Mouse (Mus musculus) forebrain, embryonic 10.5 days (tissue): Measurements from ENCODE around the gene Disc1. TPM values are rescaled to one million over a fixed set of nuclear protein-coding genes. Genes with fewer than 3 reads are reported as not detected.

ENCODE experiments used
- DNase-seq: peaks from one replicate; pipeline ENCODE4 v3.0.0-alpha.2; 2017; ENCODE audit warnings: low spot score; ENCODE audit errors: extremely low spot score
- H3K27ac ChIP-seq: fragments of 300-500 bp; sonication (generic); 2 replicates; pipeline ENCODE4 v1.5.1; 2016; ENCODE audit warnings: mild to moderate bottlenecking
- H3K27me3 ChIP-seq: fragments of 300-500 bp; sonication (generic); 2 replicates; pipeline ENCODE4 v1.6.1; 2016; ENCODE audit warnings: mild to moderate bottlenecking; ENCODE audit not compliant: poor library complexity, severe bottlenecking
- H3K36me3 ChIP-seq: fragments of 300-500 bp; sonication (generic); replicated peaks from 2 replicates; pipeline ENCODE4 v1.6.1; 2016; ENCODE audit warnings: mild to moderate bottlenecking, moderate library complexity
- H3K4me1 ChIP-seq: fragments of 300-500 bp; sonication (generic); 2 replicates; pipeline ENCODE4 v1.6.1; 2016
- H3K4me3 ChIP-seq: fragments of 300-500 bp; sonication (generic); 2 replicates; pipeline ENCODE4 v1.5.1; 2016; ENCODE audit warnings: mild to moderate bottlenecking, moderate library complexity
- H3K9me3 ChIP-seq: fragments of 300-500 bp; sonication (generic); 2 replicates; pipeline ENCODE4 v1.6.1; 2016; ENCODE audit warnings: mild to moderate bottlenecking, moderate library complexity
- WGBS: fragments of 180-500 bp; shearing (Covaris S2); methylation state at CpG from one replicate; pipeline ENCODE4 v1.1.7; 2016; 5-methylcytosine and 5-hydroxymethylcytosine counted together
- polyA plus RNA-seq: library from polyadenylated mRNA; unstranded; fragments of >200 nt; fragmentation: Nextera tagmentation; extraction: Ambion mirVana; gene quantifications from 2 replicates; pipeline ENCODE4 v1.2.1, GENCODE M21; 2016

Gene Disc1
- polyA plus RNA-seq, 1 experiment from 2014 or later: 1.3 TPM

- Histone ChIP-seq H3K4me1 (0 out of 2 replicates have a peak, but pooled peaks cover 4% of the 10 kb centered on the region), H3K36me3 (no peaks in the 10 kb centered on the region), H3K9me3 (no peaks in the 10 kb centered on the region), H3K27ac (no peak overlapping the region), H3K27me3 (no peaks in the 10 kb centered on the region), H3K4me3 (no peak overlapping the region)
- WGBS: 93% methylated on average over 4 of the region's 4 CpGs
- no peak for DNase-seq
Measured at GRCm38 (mm10) chr8:125175661-125176060, 121.7 kb downstream of the Disc1 start.

GRCm38 (mm10) chr8:125177091-125177490 lies 123.1 kb downstream of the Disc1 start:
- no peaks in the 10 kb centered on the region for H3K36me3 ChIP-seq
- no peak overlapping the region for H3K4me3 ChIP-seq
- 88% methylated on average over 6 of the region's 6 CpGs for WGBS
- no peaks in the 10 kb centered on the region for H3K9me3 ChIP-seq
- no peak for DNase-seq
- H3K4me1 ChIP-seq: 0 out of 2 replicates have a peak, but pooled peaks cover 4% of the 10 kb centered on the region
- no peaks in the 10 kb centered on the region for H3K27me3 ChIP-seq
- no peak overlapping the region for H3K27ac ChIP-seq

GRCm38 (mm10) chr8:125177958-125178357 lies 124.0 kb downstream of the Disc1 start:
- Histone ChIP-seq H3K9me3 (no peaks in the 10 kb centered on the region), H3K27ac (no peak overlapping the region)
- WGBS: 87% methylated on average over 8 of the region's 8 CpGs

GRCm38 (mm10) chr8:125183548-125184451 lies 129.8 kb downstream of the Disc1 start:
- no peaks in the 10 kb centered on the region for H3K36me3 ChIP-seq
- WGBS: 22% methylated on average over 17 of the region's 17 CpGs
- H3K9me3 ChIP-seq: no peaks in the 10 kb centered on the region
- H3K4me1 ChIP-seq: peaks cover 32% of the 10 kb centered on the region
- H3K4me3 ChIP-seq: no peak overlapping the region
- DNase-seq: peak; percentile 86
- H3K27me3 ChIP-seq: peaks cover 6% of the 10 kb centered on the region; the same call in 1 of the 2 replicates
- peak overlapping the region; percentile 32 for H3K27ac ChIP-seq

More at GRCm38 (mm10) chr8:125177958-125178357, 124.0 kb downstream of the Disc1 start:
- no peak for DNase-seq
- H3K4me1 ChIP-seq: 0 out of 2 replicates have a peak, but pooled peaks cover 4% of the 10 kb centered on the region
- no peaks in the 10 kb centered on the region for H3K36me3 ChIP-seq
- 0 out of 2 replicates have a peak, but pooled peaks cover 1% of the 10 kb centered on the region for H3K27me3 ChIP-seq
- H3K4me3 ChIP-seq: no peak overlapping the region

- DNase-seq: no peak
- Histone ChIP-seq H3K4me1 (peaks cover 32% of the 10 kb centered on the region), H3K36me3 (no peaks in the 10 kb centered on the region), H3K27me3 (peaks cover 6% of the 10 kb centered on the region; the same call in 1 of the 2 replicates), H3K9me3 (no peaks in the 10 kb centered on the region), H3K27ac (peak overlapping the region; percentile 9), H3K4me3 (no peak overlapping the region)
- 68% methylated on average over 9 of the region's 9 CpGs for WGBS
Measured at GRCm38 (mm10) chr8:125184452-125184817, 130.4 kb downstream of the Disc1 start.

- 0 out of 2 replicates have a peak overlapping the region, but pooled peaks have one; percentile 9 for H3K27ac ChIP-seq
- no peak for DNase-seq
- no peaks in the 10 kb centered on the region for H3K9me3 ChIP-seq
- 69% methylated on average over 1 of the region's 1 CpGs for WGBS
- H3K27me3 ChIP-seq: peaks cover 6% of the 10 kb centered on the region; the same call in 1 of the 2 replicates
- H3K4me3 ChIP-seq: no peak overlapping the region
- peaks cover 32% of the 10 kb centered on the region for H3K4me1 ChIP-seq
- no peaks in the 10 kb centered on the region for H3K36me3 ChIP-seq
Measured at GRCm38 (mm10) chr8:125184881-125185280, 130.9 kb downstream of the Disc1 start.

- Histone ChIP-seq H3K27ac (no peak overlapping the region; the same call in 1 of the 2 replicates), H3K4me3 (no peak overlapping the region), H3K4me1 (peaks cover 32% of the 10 kb centered on the region), H3K36me3 (no peaks in the 10 kb centered on the region), H3K27me3 (peaks cover 6% of the 10 kb centered on the region), H3K9me3 (no peaks in the 10 kb centered on the region)
- WGBS: 43% methylated on average over 10 of the region's 10 CpGs
- DNase-seq: no peak
Measured at GRCm38 (mm10) chr8:125187044-125187443, 133.0 kb downstream of the Disc1 start.

GRCm38 (mm10) chr8:125193701-125194100 lies 139.7 kb downstream of the Disc1 start:
- H3K36me3 ChIP-seq: no peaks in the 10 kb centered on the region
- no peak overlapping the region for H3K27ac ChIP-seq
- peaks cover 8% of the 10 kb centered on the region for H3K27me3 ChIP-seq
- H3K9me3 ChIP-seq: no peaks in the 10 kb centered on the region
- DNase-seq: no peak
- H3K4me1 ChIP-seq: peaks cover 33% of the 10 kb centered on the region
- WGBS: 84% methylated on average over 5 of the region's 5 CpGs
- H3K4me3 ChIP-seq: no peak overlapping the region

GRCm38 (mm10) chr8:125195121-125195520 lies 141.1 kb downstream of the Disc1 start:
- DNase-seq: no peak
- H3K4me3 ChIP-seq: no peak overlapping the region
- H3K9me3 ChIP-seq: no peaks in the 10 kb centered on the region
- H3K27me3 ChIP-seq: peaks cover 8% of the 10 kb centered on the region; the same call in 1 of the 2 replicates
- 68% methylated on average over 9 of the region's 9 CpGs for WGBS
- no peaks in the 10 kb centered on the region for H3K36me3 ChIP-seq
- peak overlapping the region; percentile 25; the same call in 1 of the 2 replicates for H3K27ac ChIP-seq
- peaks cover 47% of the 10 kb centered on the region for H3K4me1 ChIP-seq

- 88% methylated on average over 14 of the region's 14 CpGs for WGBS
- Histone ChIP-seq H3K27me3 (0 out of 2 replicates have a peak, but pooled peaks cover 8% of the 10 kb centered on the region), H3K27ac (peak overlapping the region; percentile 40; the same call in 1 of the 2 replicates), H3K36me3 (no peaks in the 10 kb centered on the region), H3K4me3 (no peak overlapping the region), H3K9me3 (no peaks in the 10 kb centered on the region), H3K4me1 (peaks cover 58% of the 10 kb centered on the region)
- no peak for DNase-seq
Measured at GRCm38 (mm10) chr8:125196573-125197094, 142.6 kb downstream of the Disc1 start.

GRCm38 (mm10) chr8:125197341-125198002 lies 143.5 kb downstream of the Disc1 start:
- Histone ChIP-seq H3K36me3 (no peaks in the 10 kb centered on the region), H3K9me3 (no peaks in the 10 kb centered on the region), H3K27me3 (0 out of 2 replicates have a peak, but pooled peaks cover 8% of the 10 kb centered on the region), H3K27ac (peak overlapping the region; percentile 37; the same call in 1 of the 2 replicates), H3K4me1 (peaks cover 58% of the 10 kb centered on the region), H3K4me3 (no peak overlapping the region)
- DNase-seq: no peak
- 79% methylated on average over 7 of the region's 7 CpGs for WGBS

- peak overlapping the region; percentile 62 for H3K27ac ChIP-seq
Measured at GRCm38 (mm10) chr8:125198420-125199196, 144.6 kb downstream of the Disc1 start.

More at GRCm38 (mm10) chr8:125198420-125199196, 144.6 kb downstream of the Disc1 start:
- no peak for DNase-seq
- H3K27me3 ChIP-seq: 0 out of 2 replicates have a peak, but pooled peaks cover 8% of the 10 kb centered on the region
- H3K4me1 ChIP-seq: peaks cover 58% of the 10 kb centered on the region
- 85% methylated on average over 9 of the region's 9 CpGs for WGBS
- H3K9me3 ChIP-seq: no peaks in the 10 kb centered on the region
- no peaks in the 10 kb centered on the region for H3K36me3 ChIP-seq
- no peak overlapping the region for H3K4me3 ChIP-seq
